Mouse (Mus musculus): Measurements from ENCODE around the gene Terf2ip. TPM values are rescaled to one million over a fixed set of nuclear protein-coding genes. Genes with fewer than 3 reads are reported as not detected.

The Terf2ip gene
- 4.4 and 5.7 TPM in 2 replicates for polyA plus RNA-seq (2012; rRNA removed)

GRCm38 (mm10) chr8:112010997-112011815 is at the start of gene Terf2ip, which contains the start of gene Kars:
TSS of gene Terf2ip (plus strand) at chr8:112011398.
TSS of gene Kars (minus strand) at chr8:112011323.
- under 1% methylated on average over 61 of the region's 61 CpGs for WGBS
- peak; percentile 83 for DNase-seq (ENCODE audit: low read depth, low spot score)

GRCm38 (mm10) chr8:111962589-111962988 is 48.6 kb upstream of the Terf2ip start:
- no peak for DNase-seq (ENCODE audit: low read depth, low spot score)

GRCm38 (mm10) chr8:111963091-111963490 is 48.1 kb upstream of the Terf2ip start:
- WGBS, result 82% methylated on average over 10 of the region's 10 CpGs
- DNase-seq (ENCODE audit: low read depth, low spot score), result no peak

More at GRCm38 (mm10) chr8:111962589-111962988, 48.6 kb upstream of the Terf2ip start:
- WGBS, result 63% methylated on average over 1 of the region's 1 CpGs

- no peak for DNase-seq (ENCODE audit: low read depth, low spot score)
- WGBS, result 91% methylated on average over 4 of the region's 4 CpGs
Measured at GRCm38 (mm10) chr8:111963546-111963945, 47.7 kb upstream of the Terf2ip start.

DNA sequence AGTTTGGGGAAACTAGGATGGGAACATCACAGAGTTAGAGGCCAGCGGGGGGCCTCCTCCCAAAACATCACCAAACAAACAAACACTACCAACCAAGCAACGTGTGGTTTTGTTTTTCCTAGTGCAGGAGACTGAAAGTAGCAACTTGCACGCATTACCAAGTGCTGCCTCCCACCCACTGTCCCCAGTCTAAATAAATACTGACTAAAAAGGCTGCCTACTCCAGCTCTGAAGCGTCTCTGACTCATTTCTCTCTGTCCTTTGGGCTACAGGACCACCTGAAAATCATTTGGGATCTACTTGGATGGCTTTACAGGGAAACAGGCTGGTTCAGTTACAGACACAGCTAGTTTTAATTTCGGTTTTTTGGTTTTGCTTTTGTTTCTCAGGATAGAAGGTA is 46.8 kb upstream of the Terf2ip start:
- WGBS, result 62% methylated on average over 5 of the region's 5 CpGs
- DNase-seq (ENCODE audit: low read depth, low spot score), result no peak

DNA sequence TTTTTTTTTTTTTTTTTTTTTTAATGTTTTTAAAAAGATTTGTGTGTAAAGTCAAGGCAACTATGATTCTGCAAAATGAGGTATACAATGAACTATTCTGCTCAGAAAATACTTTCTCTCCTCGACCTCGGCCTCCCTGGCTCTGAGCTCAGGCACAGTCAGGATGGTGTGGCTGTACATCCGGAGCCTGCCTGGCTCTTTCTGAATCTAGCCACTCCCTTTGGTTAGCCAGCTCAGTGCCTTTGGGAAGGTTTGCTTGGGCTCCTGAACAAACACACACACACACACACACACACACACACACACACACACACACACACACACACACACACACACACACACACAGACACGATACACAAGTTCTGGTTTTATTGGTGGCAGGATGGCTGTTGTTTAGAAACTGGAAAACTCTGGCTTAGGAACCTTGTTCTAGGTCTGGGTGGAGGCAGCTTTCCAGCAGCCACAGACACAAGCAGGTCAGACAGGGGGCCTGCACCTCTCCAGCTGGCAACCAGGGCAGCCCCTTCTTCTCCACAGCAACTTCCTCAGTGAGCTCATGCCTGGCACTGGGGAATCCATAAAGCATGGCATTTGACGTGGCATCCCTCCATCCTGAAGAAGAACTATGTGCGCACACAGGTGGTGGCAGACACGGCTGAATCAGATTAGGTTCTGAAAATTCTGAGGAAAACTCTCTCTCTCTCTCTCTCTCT is 46.2 kb upstream of the Terf2ip start:
- WGBS, result 31% methylated on average over 7 of the region's 7 CpGs
- no peak for DNase-seq (ENCODE audit: low read depth, low spot score)

- 85% methylated on average over 5 of the region's 5 CpGs for WGBS
- DNase-seq (ENCODE audit: low read depth, low spot score), result no peak
Measured at GRCm38 (mm10) chr8:111967246-111967870, 43.8 kb upstream of the Terf2ip start.

DNA sequence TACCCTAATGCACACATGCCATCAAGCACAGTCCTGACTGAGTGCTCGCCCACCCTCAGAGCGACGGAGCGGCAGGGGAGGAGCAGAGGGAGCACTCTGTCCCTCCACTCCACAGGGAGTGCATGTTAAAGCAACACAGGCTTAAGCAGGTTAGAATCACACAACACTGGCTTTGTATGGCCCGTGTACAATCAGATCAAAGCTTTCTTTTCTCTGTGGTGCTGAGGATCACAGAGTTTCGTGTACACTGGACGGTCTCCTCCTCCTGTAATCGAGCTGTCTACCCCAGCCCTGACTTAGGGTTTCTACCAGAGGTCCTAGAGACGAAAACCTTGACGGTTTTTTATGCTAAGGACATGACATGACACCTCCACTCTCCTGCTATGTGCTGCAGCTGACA is 42.7 kb upstream of the Terf2ip start:
- 87% methylated on average over 10 of the region's 10 CpGs for WGBS

DNA sequence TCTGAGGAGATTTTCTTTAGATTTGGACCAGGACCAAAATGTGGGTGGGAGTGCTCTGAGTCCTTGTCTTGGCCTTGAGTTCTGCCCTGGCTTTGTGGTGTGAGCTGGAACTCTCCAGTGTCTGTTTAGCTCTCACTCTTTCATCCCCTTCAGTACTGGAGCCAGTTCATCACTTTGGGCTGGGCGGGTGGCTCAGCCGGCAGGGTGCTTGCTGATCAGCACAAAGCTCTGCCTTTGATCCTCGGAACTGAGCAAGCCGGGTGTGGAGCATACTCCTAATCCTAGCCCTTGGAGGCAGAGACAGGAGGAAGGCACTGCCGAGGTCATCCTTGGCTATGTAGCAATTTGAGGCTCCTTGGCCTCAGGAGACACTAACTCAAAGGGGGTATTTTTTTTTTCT is 42.2 kb upstream of the Terf2ip start:
- whole genome bisulfite sequencing, result 67% methylated on average over 5 of the region's 5 CpGs
- no peak for DNase-seq (ENCODE audit: low read depth, low spot score)

More for the DNA sequence above, 42.7 kb upstream of the Terf2ip start:
- DNase-seq (ENCODE audit: low read depth, low spot score), result no peak

- WGBS, result 94% methylated on average over 12 of the region's 12 CpGs
- DNase-seq (ENCODE audit: low read depth, low spot score), result no peak
Measured at GRCm38 (mm10) chr8:111974138-111974537, 37.1 kb upstream of the Terf2ip start.

GRCm38 (mm10) chr8:111975706-111976105 is 35.5 kb upstream of the Terf2ip start:
- WGBS, result 92% methylated on average over 2 of the region's 2 CpGs
- no peak for DNase-seq (ENCODE audit: low read depth, low spot score)

- WGBS, result 81% methylated on average over 2 of the region's 2 CpGs
- DNase-seq (ENCODE audit: low read depth, low spot score), result no peak
Measured at GRCm38 (mm10) chr8:111976326-111976725, 34.9 kb upstream of the Terf2ip start.

- DNase-seq (ENCODE audit: low read depth, low spot score), result no peak
- WGBS, result 66% methylated on average over 10 of the region's 10 CpGs
Measured at GRCm38 (mm10) chr8:111978147-111978546, 33.1 kb upstream of the Terf2ip start.

DNA sequence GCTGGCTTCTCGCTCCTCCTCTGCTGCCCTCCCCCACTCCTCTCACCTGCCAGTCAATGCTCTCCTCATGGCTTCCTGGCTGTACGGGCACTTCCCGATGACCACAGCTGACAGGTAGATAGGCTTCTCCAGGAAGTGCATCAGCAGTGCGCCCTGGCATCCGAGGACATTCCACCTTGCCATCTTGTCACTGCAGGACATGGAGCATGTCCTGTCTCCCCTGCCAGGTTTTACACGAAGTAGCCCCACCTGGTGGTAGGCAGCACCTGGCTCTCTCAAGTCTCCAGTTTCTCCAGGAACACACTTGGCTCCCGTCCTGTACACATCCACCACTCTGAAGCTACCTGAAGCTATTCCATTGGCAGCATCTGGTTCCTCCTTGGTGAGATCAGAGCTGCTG is 29.1 kb upstream of the Terf2ip start:
- WGBS, result 72% methylated on average over 7 of the region's 7 CpGs
- DNase-seq (ENCODE audit: low read depth, low spot score), result no peak

DNA sequence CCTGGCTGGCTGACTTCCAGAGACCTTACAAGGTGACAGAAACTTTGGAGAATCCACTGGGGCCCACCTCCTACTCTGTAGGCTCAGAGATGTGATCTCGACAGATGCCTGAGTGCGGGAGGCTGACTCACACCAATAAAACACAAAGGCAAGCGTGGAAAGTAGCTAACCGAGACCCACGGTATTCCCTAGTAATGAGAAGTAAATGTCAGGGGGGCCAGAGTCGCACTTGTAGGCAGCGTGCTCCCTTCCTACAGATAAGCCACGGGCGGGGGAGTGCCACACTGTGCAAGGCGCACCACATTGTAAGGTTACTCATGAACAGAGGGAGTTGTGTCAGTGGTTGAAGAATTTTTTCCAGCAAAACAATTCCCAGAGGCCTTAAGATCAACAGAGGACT is 26.7 kb upstream of the Terf2ip start:
- no peak for DNase-seq (ENCODE audit: low read depth, low spot score)
- 72% methylated on average over 10 of the region's 10 CpGs for WGBS

GRCm38 (mm10) chr8:111989911-111990310 is 21.3 kb upstream of the Terf2ip start:
- peak; percentile 52 for DNase-seq (ENCODE audit: low read depth, low spot score)
- WGBS, result 5% methylated on average over 7 of the region's 7 CpGs

DNA sequence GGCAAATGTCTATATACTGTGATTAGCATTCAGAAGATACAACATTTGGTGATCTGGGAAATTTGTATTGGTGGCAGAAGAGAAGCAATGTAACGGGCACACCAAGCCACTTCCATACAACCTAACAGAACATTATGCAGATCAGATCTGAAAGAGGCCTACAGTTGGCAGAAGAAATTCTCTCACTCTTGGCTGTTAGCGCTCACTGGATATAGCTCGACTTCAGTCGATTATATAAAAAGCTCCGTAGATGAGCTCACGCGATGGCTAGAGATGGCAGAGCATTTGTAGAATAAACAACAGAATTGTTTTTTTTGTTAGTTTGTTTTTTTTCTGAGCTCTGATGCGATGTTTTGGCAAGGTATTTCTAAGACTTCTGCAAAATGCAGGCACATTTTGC is 19.9 kb upstream of the Terf2ip start:
- WGBS, result 42% methylated on average over 8 of the region's 8 CpGs
- no peak for DNase-seq (ENCODE audit: low read depth, low spot score)

- WGBS, result 2% methylated on average over 33 of the region's 33 CpGs
Measured at GRCm38 (mm10) chr8:111992013-111992702, 19.0 kb upstream of the Terf2ip start, which contains the start of gene Adat1. TSS of gene Adat1 (minus strand) at chr8:111992302.

DNA sequence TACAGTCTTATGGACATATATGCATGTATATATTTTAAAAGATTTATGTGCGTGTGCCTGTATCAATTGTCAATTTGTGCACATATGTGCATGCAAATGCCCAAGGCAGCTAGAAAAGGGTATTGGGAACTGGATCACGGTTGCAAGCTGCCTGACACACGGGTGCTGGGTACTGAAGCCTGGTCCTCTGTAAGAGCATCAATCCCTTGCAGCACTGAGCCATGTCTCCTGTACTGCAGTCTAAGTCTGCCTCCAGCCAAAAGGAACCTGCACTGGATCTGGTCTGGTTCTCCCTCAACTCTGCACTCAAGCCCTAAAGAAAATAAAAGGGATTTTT is 18.5 kb upstream of the Terf2ip start:
- no peak for DNase-seq (ENCODE audit: low read depth, low spot score)
- 53% methylated on average over 3 of the region's 3 CpGs for WGBS

More at GRCm38 (mm10) chr8:111992013-111992702, 19.0 kb upstream of the Terf2ip start, which contains the start of gene Adat1:
- peak; percentile 85 for DNase-seq (ENCODE audit: low read depth, low spot score)

GRCm38 (mm10) chr8:112004754-112005153 is 6.4 kb upstream of the Terf2ip start:
- DNase-seq (ENCODE audit: low read depth, low spot score), result no peak

Measured in large intestine, adult 2 months (tissue).